Mouse (Mus musculus) A20 (cell line): ENCODE results near the gene Rmi2.
"Not testable (repeated sequence)": the region's sequence is repeated elsewhere in the genome, so short reads cannot be mapped to it uniquely, and the experiment has no call there.

Experiments used
- DNase-seq: peaks from one replicate; pipeline ENCODE4 v3.0.0-alpha.2; 2011; ENCODE audit warnings: low read depth, low spot score

The Rmi2 gene

GRCm38 (mm10) chr16:10827269-10827668 lies 7.6 kb upstream of the Rmi2 start:
- no peak for DNase-seq

GRCm38 (mm10) chr16:10827766-10828460 lies 6.9 kb upstream of the Rmi2 start:
- DNase-seq: no peak

GRCm38 (mm10) chr16:10828461-10828805 lies 6.4 kb upstream of the Rmi2 start:
- no peak for DNase-seq

DNA sequence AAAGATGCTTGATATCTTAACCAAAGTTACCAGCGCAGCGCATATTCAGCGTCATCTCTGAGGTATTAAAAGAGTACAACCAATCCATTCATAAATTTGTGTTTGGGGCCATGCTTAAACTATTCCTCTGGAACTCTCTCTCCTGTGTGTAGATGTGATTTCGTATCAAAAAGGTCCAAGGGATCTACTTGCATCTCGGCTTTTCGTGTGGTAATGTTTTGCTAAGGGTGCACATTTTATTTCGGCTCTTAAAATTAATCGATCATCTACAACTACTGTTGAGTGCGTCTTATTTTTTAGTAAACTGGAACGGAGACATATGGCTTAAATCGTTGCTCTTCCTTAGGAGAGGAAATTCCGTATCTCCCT lies 333 bp upstream of the Rmi2 start:
- no peak for DNase-seq

- no peak for DNase-seq
Observed at GRCm38 (mm10) chr16:10836388-10836787, 1.5 kb downstream of the Rmi2 start.

- no peak for DNase-seq
Observed at GRCm38 (mm10) chr16:10837250-10837649, 2.4 kb downstream of the Rmi2 start.

DNA sequence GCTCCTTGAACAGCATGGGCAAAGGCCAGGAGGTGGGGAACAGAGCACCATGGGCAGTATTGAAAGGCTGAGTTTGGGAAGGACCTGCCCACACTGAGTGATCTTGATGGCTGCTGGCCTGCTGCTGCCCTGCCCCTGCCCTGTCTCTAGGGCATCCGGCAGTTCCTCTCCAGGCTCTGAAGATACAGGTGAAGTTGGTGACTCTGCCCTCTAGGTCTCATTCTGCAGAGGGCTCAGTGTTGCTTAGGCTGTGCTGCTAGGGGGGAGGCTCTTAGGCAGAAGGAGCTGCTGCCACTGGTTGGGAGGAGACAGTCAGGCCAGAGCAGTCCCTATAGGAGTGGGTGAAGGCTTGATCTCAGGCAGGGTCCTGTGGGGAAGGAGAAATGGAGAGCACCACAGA lies 3.0 kb downstream of the Rmi2 start:
- no peak for DNase-seq

DNA sequence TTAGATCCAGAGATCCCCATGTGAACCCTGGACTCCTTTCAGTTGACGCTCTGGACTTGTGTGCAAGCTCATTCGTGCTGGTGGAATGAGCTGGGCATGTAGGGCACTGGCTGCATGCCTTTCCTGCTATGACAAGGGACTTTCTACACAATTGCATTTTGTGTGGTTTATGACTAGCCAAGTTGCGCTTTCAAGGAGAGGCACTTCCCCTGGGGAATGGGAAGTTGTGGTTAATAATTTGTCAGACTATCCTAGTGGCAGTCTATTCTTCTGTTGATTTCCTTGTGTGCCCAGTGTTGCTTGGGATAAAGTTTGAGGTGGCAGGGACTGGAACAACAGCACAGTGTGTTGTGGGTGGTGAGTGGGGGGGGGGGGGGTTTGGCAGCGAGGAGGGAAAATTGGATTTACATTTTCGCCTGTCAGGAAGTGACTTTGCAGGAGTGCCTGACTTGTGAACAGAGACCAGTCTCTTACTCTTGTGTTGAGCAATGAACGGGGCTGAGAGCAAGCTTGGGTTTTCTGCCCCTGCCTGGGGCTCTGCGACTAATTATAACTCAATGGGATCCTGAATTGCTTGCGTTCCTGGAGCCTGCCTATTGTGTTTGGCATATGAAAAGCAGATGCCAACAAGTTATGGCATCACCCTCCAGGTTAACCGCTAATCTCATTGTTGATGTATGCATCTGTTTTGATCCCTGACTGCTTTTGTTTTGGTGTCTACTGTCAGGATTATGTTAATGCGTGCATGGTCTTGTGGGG lies 3.8 kb downstream of the Rmi2 start:
- no peak for DNase-seq

DNA sequence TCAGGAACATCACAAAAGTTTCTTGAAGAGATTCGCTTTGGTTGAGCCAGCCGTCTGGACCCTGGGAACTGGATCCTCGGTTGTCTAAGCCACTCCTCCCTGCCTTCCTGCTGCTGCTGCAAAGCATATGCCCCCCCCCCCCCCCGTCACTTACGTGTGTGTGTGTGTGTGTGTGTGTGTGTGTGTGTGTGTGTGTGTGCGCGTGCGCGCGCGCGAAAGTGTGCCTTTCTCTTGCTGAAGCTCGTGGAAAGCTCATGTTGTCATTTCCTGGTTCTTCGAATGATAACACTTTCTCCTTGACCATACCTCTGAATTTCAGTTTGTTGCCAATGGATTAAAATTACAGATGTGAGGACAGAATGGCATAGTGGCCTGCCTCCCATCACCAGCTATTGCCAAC lies 5.2 kb downstream of the Rmi2 start:
- no peak for DNase-seq

- DNase-seq: peak; percentile 51
Observed at GRCm38 (mm10) chr16:10842282-10842855, 7.5 kb downstream of the Rmi2 start.

DNA sequence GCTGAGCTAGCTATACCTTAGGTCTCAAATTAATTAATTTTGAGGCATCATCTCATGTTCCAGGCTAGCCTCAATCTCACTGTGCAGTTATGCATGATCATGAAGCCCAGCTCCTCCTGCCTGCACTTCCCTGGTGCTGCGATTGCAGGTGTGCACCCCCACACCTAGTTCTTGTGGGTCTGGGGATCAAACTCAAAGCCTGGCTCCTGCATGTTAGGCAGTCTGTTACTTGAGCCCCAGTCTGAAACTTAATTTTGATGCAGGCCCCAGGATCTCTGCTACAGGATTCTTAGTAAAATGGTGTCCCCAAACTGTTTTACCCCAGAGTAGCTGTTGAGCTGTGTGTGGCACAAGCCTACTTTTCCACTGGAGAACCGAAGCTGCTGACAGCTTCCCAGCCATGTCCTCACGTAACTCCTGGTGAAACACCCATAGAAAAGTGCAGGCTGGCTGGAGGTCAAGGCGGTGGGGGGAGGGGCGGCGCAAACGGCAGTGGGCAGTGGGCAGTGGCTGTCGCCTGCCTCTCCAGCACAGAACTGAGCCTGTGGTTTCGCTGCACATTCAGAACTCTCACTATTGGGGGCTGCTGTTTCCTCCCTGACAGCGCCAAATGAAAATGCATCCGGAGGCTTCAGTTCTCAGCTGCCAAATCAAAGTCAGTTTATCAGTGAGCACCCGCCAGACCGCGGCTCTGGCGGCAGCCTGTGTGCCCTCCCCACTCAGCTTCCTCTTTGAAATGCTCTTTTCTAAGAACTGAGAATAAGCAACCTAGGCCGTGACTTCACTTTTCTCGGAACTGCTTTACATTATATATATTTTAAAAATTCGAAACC lies 8.8 kb downstream of the Rmi2 start:
- DNase-seq: peak; percentile 84

GRCm38 (mm10) chr16:10844319-10844670 lies 9.4 kb downstream of the Rmi2 start:
- DNase-seq: no peak

- DNase-seq: no peak
Observed at GRCm38 (mm10) chr16:10845952-10846351, 11.1 kb downstream of the Rmi2 start.

GRCm38 (mm10) chr16:10846503-10846902 lies 11.6 kb downstream of the Rmi2 start:
- DNase-seq: peak; percentile 68

DNA sequence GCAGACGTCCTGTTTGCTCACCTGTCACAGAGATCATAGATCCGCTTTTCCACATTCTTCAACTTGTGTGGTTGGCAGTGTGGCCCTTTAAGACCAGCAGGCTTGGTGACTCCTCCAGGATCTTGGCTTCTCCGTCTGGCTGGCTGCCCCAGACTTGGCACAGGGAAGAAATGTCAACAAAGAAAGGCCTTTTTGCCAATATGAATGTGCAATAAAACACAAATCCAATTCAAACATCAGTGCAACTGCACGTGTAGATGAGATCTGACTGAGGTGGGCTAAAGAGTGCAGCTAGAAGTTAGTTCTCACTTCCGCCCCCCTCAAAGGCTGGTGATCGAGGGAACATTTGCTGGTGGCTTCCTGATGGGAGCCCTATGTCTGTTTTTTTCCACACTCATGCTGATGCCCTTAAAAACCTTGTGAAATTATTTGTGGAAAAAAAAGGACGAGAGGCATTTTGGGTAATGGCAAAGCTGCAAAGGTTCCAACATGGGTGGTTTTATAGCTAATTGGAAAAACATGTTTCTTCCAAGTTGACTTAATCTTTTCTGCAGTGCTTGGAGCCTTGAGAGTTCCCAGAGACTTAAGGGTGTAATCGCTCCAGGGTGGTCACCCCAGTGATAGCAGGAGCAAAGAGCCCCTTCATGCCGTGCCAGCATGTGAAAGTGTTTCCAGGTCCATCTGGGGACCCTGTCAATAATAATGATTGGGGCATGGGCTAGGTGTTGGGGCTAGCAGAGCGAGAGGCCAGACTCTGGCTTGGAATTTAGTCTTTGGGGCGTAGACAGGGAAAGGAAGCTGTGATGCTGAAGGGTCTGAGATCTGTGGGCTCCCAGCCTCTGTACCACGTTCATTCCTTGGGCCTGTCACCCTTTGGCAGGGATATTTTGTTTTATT lies 15.4 kb downstream of the Rmi2 start:
- no peak for DNase-seq

DNA sequence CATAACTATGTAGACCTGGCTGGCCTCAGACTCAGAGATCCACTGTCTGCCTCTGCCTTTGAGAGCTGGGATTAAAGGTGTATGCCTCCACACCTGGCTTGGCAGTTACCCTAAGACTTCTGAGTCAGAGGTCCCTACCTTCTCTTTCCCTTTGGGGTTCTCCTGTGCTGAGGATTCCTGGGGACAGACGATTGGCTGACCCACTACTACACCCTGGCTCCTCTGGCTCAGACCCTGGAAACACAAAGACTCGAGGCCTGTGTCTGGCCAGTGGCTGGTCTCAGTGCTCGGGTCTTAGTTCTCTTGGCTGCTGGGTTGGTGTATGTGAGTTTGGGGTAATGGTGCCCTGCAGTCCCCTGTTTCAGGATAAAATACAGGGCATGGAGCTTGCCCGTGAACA lies 16.0 kb downstream of the Rmi2 start:
- no peak for DNase-seq

GRCm38 (mm10) chr16:10852216-10852615 lies 17.4 kb downstream of the Rmi2 start:
- not testable (repeated sequence) for DNase-seq

GRCm38 (mm10) chr16:10859726-10860245 lies 24.9 kb downstream of the Rmi2 start:
- peak; percentile 51 for DNase-seq

GRCm38 (mm10) chr16:10861408-10861807 lies 26.5 kb downstream of the Rmi2 start:
- no peak for DNase-seq

- no peak for DNase-seq
Observed at GRCm38 (mm10) chr16:10864833-10865591, 30.2 kb downstream of the Rmi2 start.
